Mouse (Mus musculus) megakaryocyte progenitor cell, adult 5-6 weeks (primary cell): Measurements from ENCODE around the gene Grik3. TPM values are rescaled to one million over a fixed set of nuclear protein-coding genes. Genes with fewer than 3 reads are reported as not detected.
"Not testable (repeated sequence)": the region's sequence is repeated elsewhere in the genome, so short reads cannot be mapped to it uniquely, and the experiment has no call there.

ENCODE experiments used
- ATAC-seq: replicated peaks from 2 replicates; pipeline ENCODE4 v1.8.0; 2016; ENCODE audit warnings: mild to moderate bottlenecking, moderate TSS enrichment, inconsistent platforms; ENCODE audit not compliant: poor library complexity
- total RNA-seq, 2 experiments: library from RNA; stranded (forward) in 1 of 2; stranded (reverse) in 1 of 2; fragments of 157-497, 149-512 nt in 1 of 2; fragments of 200-1000 nt in 1 of 2; gene quantifications; 2 replicates each; pipeline versions ENCODE4 v1.2.3 to v1.2.4; 2015 to 2017

Grik3 gene
- total RNA-seq, 2 experiments from 2014 or later: not detected

GRCm38 (mm10) chr4:125584676-125585075 lies 94.2 kb downstream of the Grik3 start:
- ATAC-seq: no peak

- no peak for ATAC-seq
Measured at GRCm38 (mm10) chr4:125587577-125587976, 97.1 kb downstream of the Grik3 start.

- ATAC-seq: peak; percentile 69
Measured at GRCm38 (mm10) chr4:125590241-125590919, 99.9 kb downstream of the Grik3 start.

GRCm38 (mm10) chr4:125592663-125593062 lies 102.2 kb downstream of the Grik3 start:
- no peak for ATAC-seq

- no peak for ATAC-seq
Measured at GRCm38 (mm10) chr4:125595011-125595410, 104.5 kb downstream of the Grik3 start.

GRCm38 (mm10) chr4:125598677-125599076 lies 108.2 kb downstream of the Grik3 start:
- no peak for ATAC-seq

- ATAC-seq: no peak
Measured at GRCm38 (mm10) chr4:125599510-125600005, 109.1 kb downstream of the Grik3 start.

- ATAC-seq: no peak
Measured at GRCm38 (mm10) chr4:125600642-125601041, 110.1 kb downstream of the Grik3 start.

GRCm38 (mm10) chr4:125601301-125601700 lies 110.8 kb downstream of the Grik3 start:
- no peak for ATAC-seq

- no peak for ATAC-seq
Measured at GRCm38 (mm10) chr4:125604494-125604893, 114.0 kb downstream of the Grik3 start.

GRCm38 (mm10) chr4:125606147-125606546 lies 115.6 kb downstream of the Grik3 start:
- ATAC-seq: no peak

- ATAC-seq: no peak
Measured at GRCm38 (mm10) chr4:125607397-125608042, 117.0 kb downstream of the Grik3 start.

- not testable (repeated sequence) for ATAC-seq
Measured at GRCm38 (mm10) chr4:125608896-125609295, 118.4 kb downstream of the Grik3 start.

- no peak for ATAC-seq
Measured at GRCm38 (mm10) chr4:125609320-125610306, 119.1 kb downstream of the Grik3 start.

GRCm38 (mm10) chr4:125617851-125618250 lies 127.4 kb downstream of the Grik3 start:
- ATAC-seq: no peak

- no peak for ATAC-seq
Measured at GRCm38 (mm10) chr4:125618524-125619320, 128.2 kb downstream of the Grik3 start.

- ATAC-seq: no peak
Measured at GRCm38 (mm10) chr4:125624885-125625678, 134.6 kb downstream of the Grik3 start.

GRCm38 (mm10) chr4:125629544-125629943 lies 139.0 kb downstream of the Grik3 start:
- ATAC-seq: no peak

- ATAC-seq: no peak
Measured at GRCm38 (mm10) chr4:125635037-125635436, 144.5 kb downstream of the Grik3 start.
